Mouse (Mus musculus): ENCODE data around the gene Nid2. TPM values are rescaled to one million over a fixed set of nuclear protein-coding genes. Genes with fewer than 3 reads are reported as not detected.

The Nid2 gene
- polyA plus RNA-seq, 2 experiments, result 87.3 to 112 TPM

- H3K4me2 ChIP-seq (replicated peaks; ENCODE audit: low read depth, low read length, severe bottlenecking), result no peak overlapping the region
- H3K9me3 ChIP-seq (ENCODE audit: control insufficient read depth, low read length), result no peaks in the 10 kb centered on the region
- H3K36me3 ChIP-seq (ENCODE audit: control insufficient read depth, insufficient read depth, low read length), result no peaks in the 10 kb centered on the region
- H3K27me3 ChIP-seq (ENCODE audit: control insufficient read depth, insufficient read depth, low read length), result no peaks in the 10 kb centered on the region
- 0 out of 2 replicates have a peak, but pooled peaks cover 3% of the 10 kb centered on the region for H3K4me1 ChIP-seq (ENCODE audit: control insufficient read depth, insufficient read depth, low read length)
- H3K4me3 ChIP-seq (replicated peaks; ENCODE audit: low read length), result no peak overlapping the region
- no peak overlapping the region for H3K9ac ChIP-seq (ENCODE audit: low read depth, low read length, severe bottlenecking)
- WGBS, result 78% methylated on average over 5 of the region's 5 CpGs
- ATAC-seq (ENCODE audit: low FRiP score, low read depth), result no peak
- H3K27ac ChIP-seq (replicated peaks; ENCODE audit: low read depth, low read length), result no peak overlapping the region
- no peak for DNase-seq (ENCODE audit: low spot score)
- no peak for TF ChIP-seq POLR2A (IDR thresholded peaks at IDR 0.05; ENCODE audit: borderline replicate concordance, extremely low read depth, insufficient read depth, insufficient read length)
These were observed 6.2 kb upstream of the Nid2 start for GRCm38 (mm10) chr14:19744876-19745275.

- 72% methylated on average over 2 of the region's 2 CpGs for WGBS
- ATAC-seq (ENCODE audit: low FRiP score, low read depth) (no peak), DNase-seq (ENCODE audit: low spot score) (no peak)
- Histone ChIP-seq H3K27me3 (ENCODE audit: control insufficient read depth, insufficient read depth, low read length) (no peaks in the 10 kb centered on the region), H3K4me1 (ENCODE audit: control insufficient read depth, insufficient read depth, low read length) (peaks cover 12% of the 10 kb centered on the region), H3K9ac (ENCODE audit: low read depth, low read length, severe bottlenecking) (no peak overlapping the region), H3K27ac (replicated peaks; ENCODE audit: low read depth, low read length) (no peak overlapping the region), H3K9me3 (ENCODE audit: control insufficient read depth, low read length) (no peaks in the 10 kb centered on the region), H3K36me3 (ENCODE audit: control insufficient read depth, insufficient read depth, low read length) (no peaks in the 10 kb centered on the region), H3K4me3 (replicated peaks; ENCODE audit: low read length) (no peak overlapping the region), H3K4me2 (replicated peaks; ENCODE audit: low read depth, low read length, severe bottlenecking) (no peak overlapping the region)
- no peak for TF ChIP-seq POLR2A (IDR thresholded peaks at IDR 0.05; ENCODE audit: borderline replicate concordance, extremely low read depth, insufficient read depth, insufficient read length)
These were observed 4.8 kb upstream of the Nid2 start for GRCm38 (mm10) chr14:19746232-19746631.

GRCm38 (mm10) chr14:19746731-19747130 lies 4.3 kb upstream of the Nid2 start:
- WGBS, result 83% methylated on average over 2 of the region's 2 CpGs
- Histone ChIP-seq H3K4me1 (ENCODE audit: control insufficient read depth, insufficient read depth, low read length) (peaks cover 12% of the 10 kb centered on the region), H3K9ac (ENCODE audit: low read depth, low read length, severe bottlenecking) (no peak overlapping the region), H3K4me2 (replicated peaks; ENCODE audit: low read depth, low read length, severe bottlenecking) (no peak overlapping the region), H3K9me3 (ENCODE audit: control insufficient read depth, low read length) (no peaks in the 10 kb centered on the region), H3K27ac (replicated peaks; ENCODE audit: low read depth, low read length) (no peak overlapping the region), H3K36me3 (ENCODE audit: control insufficient read depth, insufficient read depth, low read length) (no peaks in the 10 kb centered on the region), H3K27me3 (ENCODE audit: control insufficient read depth, insufficient read depth, low read length) (no peaks in the 10 kb centered on the region), H3K4me3 (replicated peaks; ENCODE audit: low read length) (no peak overlapping the region)
- ATAC-seq (ENCODE audit: low FRiP score, low read depth) (no peak), DNase-seq (ENCODE audit: low spot score) (no peak)
- TF ChIP-seq POLR2A (IDR thresholded peaks at IDR 0.05; ENCODE audit: borderline replicate concordance, extremely low read depth, insufficient read depth, insufficient read length), result no peak

GRCm38 (mm10) chr14:19749743-19750142 lies 1.3 kb upstream of the Nid2 start:
- WGBS, result 46% methylated on average over 2 of the region's 2 CpGs
- H3K4me3 ChIP-seq (replicated peaks; ENCODE audit: low read length), result no peak overlapping the region
- no peaks in the 10 kb centered on the region for H3K9me3 ChIP-seq (ENCODE audit: control insufficient read depth, low read length)
- H3K36me3 ChIP-seq (ENCODE audit: control insufficient read depth, insufficient read depth, low read length), result peaks cover 4% of the 10 kb centered on the region; the same call in 1 of the 2 replicates
- ATAC-seq (ENCODE audit: low FRiP score, low read depth), result no peak
- H3K27me3 ChIP-seq (ENCODE audit: control insufficient read depth, insufficient read depth, low read length), result no peaks in the 10 kb centered on the region
- H3K9ac ChIP-seq (ENCODE audit: low read depth, low read length, severe bottlenecking), result no peak overlapping the region
- H3K4me1 ChIP-seq (ENCODE audit: control insufficient read depth, insufficient read depth, low read length), result peaks cover 20% of the 10 kb centered on the region
- no peak for TF ChIP-seq POLR2A (IDR thresholded peaks at IDR 0.05; ENCODE audit: borderline replicate concordance, extremely low read depth, insufficient read depth, insufficient read length)
- H3K4me2 ChIP-seq (replicated peaks; ENCODE audit: low read depth, low read length, severe bottlenecking), result peak overlapping the region; percentile 88; the same call in 1 of the 2 replicates
- no peak for DNase-seq (ENCODE audit: low spot score)
- H3K27ac ChIP-seq (replicated peaks; ENCODE audit: low read depth, low read length), result peak overlapping the region; percentile 90; the same call in 1 of the 2 replicates

- 2% methylated on average over 26 of the region's 26 CpGs for WGBS
- Histone ChIP-seq H3K36me3 (ENCODE audit: control insufficient read depth, insufficient read depth, low read length) (peaks cover 4% of the 10 kb centered on the region; the same call in 1 of the 2 replicates), H3K27me3 (ENCODE audit: control insufficient read depth, insufficient read depth, low read length) (no peaks in the 10 kb centered on the region), H3K4me1 (ENCODE audit: control insufficient read depth, insufficient read depth, low read length) (peaks cover 20% of the 10 kb centered on the region), H3K9me3 (ENCODE audit: control insufficient read depth, low read length) (no peaks in the 10 kb centered on the region), H3K9ac (ENCODE audit: low read depth, low read length, severe bottlenecking) (peak overlapping the region; percentile 45), H3K27ac (replicated peaks; ENCODE audit: low read depth, low read length) (peak overlapping the region; percentile 90), H3K4me2 (replicated peaks; ENCODE audit: low read depth, low read length, severe bottlenecking) (peak overlapping the region; percentile 88), H3K4me3 (replicated peaks; ENCODE audit: low read length) (peak overlapping the region; percentile 61)
- TF ChIP-seq POLR2A (IDR thresholded peaks at IDR 0.05; ENCODE audit: borderline replicate concordance, extremely low read depth, insufficient read depth, insufficient read length), result no peak
- DNase-seq (ENCODE audit: low spot score) (peak; percentile 68), ATAC-seq (ENCODE audit: low FRiP score, low read depth) (peak; percentile 72)
These were observed 547 bp upstream of the Nid2 start for GRCm38 (mm10) chr14:19750411-19751024.
